Mouse (Mus musculus) midbrain, postnatal 0 days (tissue): ENCODE data around the gene Srrd. TPM values are rescaled to one million over a fixed set of nuclear protein-coding genes. Genes with fewer than 3 reads are reported as not detected.

Experiments used
- ATAC-seq: fragments of 200-750 bp; cut with Nextera tagmentation; 2 replicates; pipeline ENCODE4 v1.8.0; 2017; ENCODE audit warnings: moderate number of reproducible peaks, mild to moderate bottlenecking, moderate TSS enrichment, moderate library complexity; ENCODE audit not compliant: low FRiP score
- DNase-seq: peaks from one replicate; pipeline ENCODE4 v3.0.0-alpha.2; 2015; ENCODE audit warnings: low spot score
- H3K27ac ChIP-seq: fragments of 300-500 bp; sonication (generic); 2 replicates; pipeline ENCODE4 v1.5.1; 2014; ENCODE audit warnings: low read depth, mild to moderate bottlenecking, low read length, mixed read lengths
- H3K27me3 ChIP-seq: fragments of 300-500 bp; sonication (generic); 2 replicates; pipeline ENCODE4 v1.6.1; 2014; ENCODE audit warnings: low read length, control low read depth, mixed read lengths; ENCODE audit not compliant: insufficient read depth
- H3K36me3 ChIP-seq: fragments of 300-500 bp; sonication (generic); 2 replicates; pipeline ENCODE4 v1.6.1; 2014; ENCODE audit warnings: low read length, control low read depth, mixed read lengths; ENCODE audit not compliant: insufficient read depth
- H3K4me1 ChIP-seq: fragments of 300-500 bp; sonication (generic); 2 replicates; pipeline ENCODE4 v1.6.1; 2014; ENCODE audit warnings: mild to moderate bottlenecking, control low read depth, antibody characterized with exemption, low read length, mixed read lengths; ENCODE audit not compliant: insufficient read depth
- H3K4me2 ChIP-seq: fragments of 300-500 bp; sonication (generic); 2 replicates; pipeline ENCODE4 v1.6.1; 2014; ENCODE audit warnings: low read depth, mild to moderate bottlenecking, low read length, mixed read lengths; ENCODE audit not compliant: poor library complexity, severe bottlenecking
- H3K4me3 ChIP-seq: fragments of 300-500 bp; sonication (generic); 2 replicates; pipeline ENCODE4 v1.5.1; 2014; ENCODE audit warnings: low read depth, mild to moderate bottlenecking, low read length, moderate library complexity
- H3K9ac ChIP-seq: fragments of 300-500 bp; sonication (generic); replicated peaks from 2 replicates; pipeline ENCODE4 v1.6.1; 2014; ENCODE audit warnings: mild to moderate bottlenecking, low read length, moderate library complexity, mixed read lengths; ENCODE audit not compliant: poor library complexity, severe bottlenecking
- H3K9me3 ChIP-seq: fragments of 300-500 bp; sonication (generic); 2 replicates; pipeline ENCODE4 v1.6.1; 2016; ENCODE audit warnings: low read length, control low read depth
- CTCF ChIP-seq: IDR thresholded peaks from 2 replicates; pipeline ENCODE4 v1.5.1; 2016; ENCODE audit warnings: antibody characterized with exemption, mild to moderate bottlenecking
- WGBS: fragments of 180-500 bp; shearing (Covaris S2); extraction: QIAGEN DNeasy Blood & Tissue Kit; methylation state at CpG from one replicate; pipeline ENCODE4 v1.1.7; 2014; 5-methylcytosine and 5-hydroxymethylcytosine counted together
- polyA plus RNA-seq: library from polyadenylated mRNA; unstranded; fragments of >200 nt; fragmentation: Nextera tagmentation; extraction: Ambion mirVana; gene quantifications from 2 replicates; pipeline ENCODE4 v1.2.1, GENCODE M21; 2015
- total RNA-seq: library from RNA; depleted of rRNA; stranded (reverse); fragments of >200 nt; gene quantifications from 2 replicates; pipeline ENCODE4 v1.2.3, GENCODE M21; 2014

The Srrd gene
- total and polyA plus RNA-seq, 2 experiments from 2014 or later, result 49.0 to 60.5 TPM

DNA sequence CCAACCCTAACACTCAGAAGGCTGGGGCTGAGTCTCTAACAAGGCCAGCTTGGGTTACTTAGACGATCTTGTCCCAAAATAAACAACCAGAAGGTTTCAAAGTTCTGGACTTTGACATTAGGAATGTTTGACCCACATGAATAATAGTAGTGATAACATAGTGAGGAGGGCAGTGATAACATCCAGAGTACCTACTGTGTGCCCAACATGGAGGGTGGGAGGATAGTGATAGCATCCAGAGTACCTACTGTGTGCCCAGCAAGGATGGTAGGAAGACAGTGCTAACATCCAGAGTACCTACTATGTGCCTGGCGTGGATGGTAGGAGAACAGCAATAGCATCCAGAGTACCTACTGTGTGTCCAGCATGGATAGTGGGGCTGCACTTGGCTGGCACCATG, 49.0 kb downstream of the Srrd start:
- Histone ChIP-seq H3K27me3 (no peaks in the 10 kb centered on the region), H3K4me2 (no peak overlapping the region), H3K4me3 (no peak overlapping the region), H3K36me3 (no peaks in the 10 kb centered on the region), H3K9me3 (no peaks in the 10 kb centered on the region), H3K9ac (no peak overlapping the region), H3K4me1 (no peaks in the 10 kb centered on the region), H3K27ac (no peak overlapping the region)
- no peak for TF ChIP-seq CTCF
- 88% methylated on average over 2 of the region's 2 CpGs for WGBS
- ATAC-seq (no peak), DNase-seq (no peak)

DNA sequence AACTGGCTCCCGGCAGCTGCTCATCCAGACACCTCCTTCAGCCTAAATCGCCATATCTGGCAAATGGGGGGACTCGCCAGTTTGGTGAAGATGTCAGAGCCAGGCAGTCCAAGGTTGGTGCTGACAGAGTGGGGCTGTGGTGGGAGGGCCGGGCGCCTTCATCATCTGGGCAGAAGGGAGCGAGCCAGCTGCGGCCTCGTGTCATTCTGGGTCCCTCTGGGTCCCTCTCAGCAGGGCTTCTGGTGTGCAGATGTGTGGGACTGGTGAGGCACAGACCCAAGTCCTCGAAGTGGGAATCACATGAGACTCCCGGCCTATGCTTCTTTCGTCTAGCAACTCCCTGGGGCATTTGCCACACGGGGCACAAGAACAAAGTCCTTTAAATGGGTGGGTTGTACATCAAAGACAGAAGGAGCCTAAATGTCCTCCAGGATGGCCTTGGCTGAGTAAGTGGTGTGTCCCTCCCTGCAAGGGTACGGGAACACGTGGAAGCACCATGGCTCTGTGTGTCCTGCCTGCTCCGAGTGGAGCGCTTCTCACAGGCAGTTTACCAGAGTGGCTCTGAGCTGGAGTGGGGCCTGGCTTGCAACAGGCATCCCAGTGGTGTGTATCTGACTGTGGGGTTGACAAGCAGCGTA, 50.4 kb downstream of the Srrd start:
- no peak for TF ChIP-seq CTCF
- DNase-seq, result no peak

DNA sequence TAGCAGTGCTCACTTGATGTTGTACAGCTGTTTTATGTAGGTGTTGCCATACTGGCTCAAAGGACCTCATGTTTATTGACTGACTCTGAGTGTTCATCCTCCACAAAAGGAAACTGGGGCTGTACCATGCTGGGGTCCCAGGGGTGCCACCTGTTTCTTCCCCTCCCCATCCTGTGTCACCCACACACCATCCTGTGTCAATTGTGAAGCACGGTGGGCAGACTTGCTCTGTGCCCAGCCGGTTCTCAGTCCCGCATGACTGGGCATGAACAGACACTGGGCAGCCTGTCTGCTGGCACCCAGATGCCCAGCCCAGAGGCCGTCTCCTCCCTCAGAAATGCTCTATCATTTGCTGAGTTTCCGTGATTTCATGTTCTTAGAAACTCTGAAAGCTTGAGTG, 51.0 kb downstream of the Srrd start:
- Histone ChIP-seq H3K4me2 (no peak overlapping the region), H3K4me3 (no peak overlapping the region), H3K27me3 (no peaks in the 10 kb centered on the region), H3K27ac (no peak overlapping the region), H3K9ac (no peak overlapping the region), H3K36me3 (no peaks in the 10 kb centered on the region), H3K9me3 (no peaks in the 10 kb centered on the region), H3K4me1 (no peaks in the 10 kb centered on the region)
- TF ChIP-seq CTCF, result no peak
- no peak for ATAC-seq
- 70% methylated on average over 5 of the region's 5 CpGs for WGBS
- DNase-seq, result no peak

More for the DNA sequence above, 50.4 kb downstream of the Srrd start:
- Histone ChIP-seq H3K4me2 (no peak overlapping the region), H3K4me1 (no peaks in the 10 kb centered on the region), H3K27me3 (no peaks in the 10 kb centered on the region), H3K4me3 (no peak overlapping the region), H3K9ac (no peak overlapping the region), H3K36me3 (no peaks in the 10 kb centered on the region), H3K27ac (no peak overlapping the region), H3K9me3 (no peaks in the 10 kb centered on the region)
- 77% methylated on average over 17 of the region's 17 CpGs for WGBS
- no peak for ATAC-seq

DNA sequence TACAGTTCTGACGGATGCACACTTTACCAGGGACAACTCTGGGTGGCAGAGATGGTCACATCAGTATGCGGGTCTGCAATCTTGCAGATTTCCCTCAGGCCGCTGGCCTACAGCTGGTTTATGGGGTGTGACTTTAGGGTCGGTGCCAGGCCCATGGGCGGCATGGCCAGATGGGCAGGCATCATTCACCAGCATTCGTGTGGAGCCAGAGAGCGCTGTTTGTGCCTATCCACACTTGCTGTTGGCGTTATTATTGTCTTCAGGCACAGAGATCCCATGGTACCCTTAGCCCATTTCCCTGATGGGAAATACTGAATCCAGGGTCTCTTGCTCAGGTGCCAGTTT, 52.3 kb downstream of the Srrd start:
- Histone ChIP-seq H3K27me3 (no peaks in the 10 kb centered on the region), H3K27ac (no peak overlapping the region), H3K4me2 (no peak overlapping the region), H3K4me1 (no peaks in the 10 kb centered on the region), H3K4me3 (no peak overlapping the region), H3K9me3 (no peaks in the 10 kb centered on the region), H3K9ac (no peak overlapping the region), H3K36me3 (no peaks in the 10 kb centered on the region)
- ATAC-seq (no peak), DNase-seq (no peak)
- WGBS, result 90% methylated on average over 8 of the region's 8 CpGs
- no peak for TF ChIP-seq CTCF

DNA sequence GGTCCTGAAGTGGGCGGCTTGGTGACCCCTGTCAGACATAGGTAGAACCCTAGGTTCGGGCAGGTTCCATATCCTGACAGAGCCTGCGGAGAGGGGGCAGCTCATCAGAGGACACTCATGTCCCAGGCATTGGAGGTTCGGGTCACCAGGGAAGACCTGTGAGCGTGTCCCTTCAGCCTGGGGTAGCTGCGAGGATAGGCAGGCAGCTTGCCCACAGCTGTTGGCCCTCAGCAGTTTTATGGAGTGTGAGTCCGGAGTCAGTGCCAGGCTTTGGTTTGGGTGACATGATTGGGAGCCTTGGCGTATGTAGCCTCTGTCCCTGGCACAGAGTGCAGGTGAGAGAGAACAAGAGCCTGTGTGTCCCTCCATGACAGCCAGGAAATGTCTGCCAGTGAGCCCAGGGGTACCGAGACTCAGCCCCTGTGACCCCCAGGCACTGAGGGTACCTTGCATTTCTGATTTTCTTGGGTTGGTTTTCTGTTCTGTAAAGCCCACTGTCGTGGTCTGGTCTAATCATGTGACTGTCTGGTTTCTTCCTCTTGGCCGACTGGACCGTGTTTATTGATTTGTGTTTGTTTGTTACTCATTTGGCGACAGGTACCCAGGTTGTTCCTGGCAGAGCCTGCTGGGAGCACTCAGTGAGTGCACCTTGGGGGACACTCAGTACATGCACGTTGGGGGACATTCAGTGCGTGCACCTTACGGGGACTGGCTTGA, 52.9 kb downstream of the Srrd start:
- Histone ChIP-seq H3K9me3 (no peaks in the 10 kb centered on the region), H3K9ac (no peak overlapping the region), H3K4me2 (no peak overlapping the region), H3K36me3 (no peaks in the 10 kb centered on the region), H3K27me3 (no peaks in the 10 kb centered on the region), H3K4me1 (no peaks in the 10 kb centered on the region), H3K4me3 (no peak overlapping the region), H3K27ac (no peak overlapping the region)
- no peak for TF ChIP-seq CTCF
- 90% methylated on average over 16 of the region's 16 CpGs for WGBS
- DNase-seq (no peak), ATAC-seq (no peak)

DNA sequence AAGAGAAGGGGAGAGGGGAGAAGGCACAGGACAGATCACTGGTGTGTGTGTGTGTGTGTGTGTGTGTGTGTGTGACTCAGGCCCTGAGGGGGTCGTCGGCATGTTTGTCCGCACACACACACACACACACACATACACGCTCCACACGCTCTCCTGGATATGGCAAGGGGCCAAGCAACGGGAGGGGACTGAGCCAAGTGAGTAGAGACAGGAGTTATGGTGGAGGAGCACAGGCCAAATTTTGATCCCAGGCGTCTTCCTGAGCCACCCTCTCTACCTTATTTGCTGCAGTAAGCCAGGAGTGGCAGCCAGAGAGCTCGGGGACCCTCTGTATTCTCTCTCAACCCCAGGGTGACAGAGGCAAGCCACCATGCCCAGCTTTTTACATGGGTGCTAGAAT, 53.6 kb downstream of the Srrd start:
- peak; percentile 26 for DNase-seq
- no peaks in the 10 kb centered on the region for H3K36me3 ChIP-seq

More for the DNA sequence above, 53.6 kb downstream of the Srrd start:
- no peak for TF ChIP-seq CTCF
- WGBS, result 70% methylated on average over 8 of the region's 8 CpGs
- no peak overlapping the region for H3K9ac ChIP-seq
- no peaks in the 10 kb centered on the region for H3K4me1 ChIP-seq
- no peak overlapping the region for H3K27ac ChIP-seq
- H3K4me3 ChIP-seq, result no peak overlapping the region
- ATAC-seq, result no peak
- H3K9me3 ChIP-seq, result no peaks in the 10 kb centered on the region
- no peaks in the 10 kb centered on the region for H3K27me3 ChIP-seq
- H3K4me2 ChIP-seq, result no peak overlapping the region
